Mouse (Mus musculus) left cerebral cortex, adult 8-10 months (tissue): Measurements from ENCODE around the gene Apon. TPM values are rescaled to one million over a fixed set of nuclear protein-coding genes. Genes with fewer than 3 reads are reported as not detected.
"Not testable (repeated sequence)": the region's sequence is repeated elsewhere in the genome, so short reads cannot be mapped to it uniquely, and the experiment has no call there.

ENCODE experiments used
- DNase-seq, 2 experiments: peaks; one replicate each; pipeline ENCODE4 v3.0.0; 2022; ENCODE audit warnings: low spot score in 2 of 2
- total RNA-seq, 4 experiments: library from RNA; stranded (reverse); gene quantifications; 2 replicates each; pipeline ENCODE4 v1.2.4; 2022

The Apon gene
- total RNA-seq, 4 experiments from 2014 or later: not detected

- DNase-seq: no peak
These were observed 18.0 kb downstream of the Apon start for GRCm38 (mm10) chr10:128271883-128272282.

- DNase-seq: not testable (repeated sequence)
These were observed 19.0 kb downstream of the Apon start for GRCm38 (mm10) chr10:128272819-128273439.

- not testable (repeated sequence) for DNase-seq
These were observed 21.5 kb downstream of the Apon start for GRCm38 (mm10) chr10:128275374-128275773.

- no peak for DNase-seq
These were observed 24.3 kb downstream of the Apon start for GRCm38 (mm10) chr10:128278158-128278557.

GRCm38 (mm10) chr10:128280943-128281342 lies 27.0 kb downstream of the Apon start:
- no peak for DNase-seq

- DNase-seq: no peak
These were observed 27.8 kb downstream of the Apon start for GRCm38 (mm10) chr10:128281682-128282081.

- DNase-seq: no peak
These were observed 29.1 kb downstream of the Apon start for GRCm38 (mm10) chr10:128282886-128283450.

GRCm38 (mm10) chr10:128283604-128284579 lies 30.0 kb downstream of the Apon start:
- DNase-seq: peak in 1 of 2 experiments; percentile 48

GRCm38 (mm10) chr10:128290594-128290993 lies 36.7 kb downstream of the Apon start:
- DNase-seq: not testable (repeated sequence)

GRCm38 (mm10) chr10:128296370-128297090 lies 42.6 kb downstream of the Apon start:
- DNase-seq: no peak

- DNase-seq: no peak
These were observed 43.3 kb downstream of the Apon start for GRCm38 (mm10) chr10:128297221-128297620.

GRCm38 (mm10) chr10:128297622-128298021 lies 43.7 kb downstream of the Apon start:
- DNase-seq: no peak

GRCm38 (mm10) chr10:128298243-128298642 lies 44.3 kb downstream of the Apon start:
- DNase-seq: no peak

GRCm38 (mm10) chr10:128298702-128299171 lies 44.8 kb downstream of the Apon start, which contains the start of gene Il23a:
Il23a (minus strand) TSS chr10:128298752.
- no peak for DNase-seq

GRCm38 (mm10) chr10:128302357-128302756 lies 48.5 kb downstream of the Apon start:
- no peak for DNase-seq

- no peak for DNase-seq
These were observed 48.9 kb downstream of the Apon start for GRCm38 (mm10) chr10:128302785-128303125.

- DNase-seq: peak; percentile 100
These were observed 49.5 kb downstream of the Apon start, which contains the start of gene Pan2 for GRCm38 (mm10) chr10:128303126-128304021. Pan2 (plus strand) TSS chr10:128303335.
